Mouse (Mus musculus): Measurements from ENCODE around the gene Acta2.

- TF ChIP-seq CTCF (conservative IDR thresholded peaks at IDR 0.05; ENCODE audit: low read length) (no peak), POU5F1 (IDR thresholded peaks at IDR 0.05; ENCODE audit: borderline replicate concordance, low read length) (no peak)
Observed at GRCm38 (mm10) chr19:34254101-34254879, 1.1 kb downstream of the Acta2 start.
